In the genomic region with DNA sequence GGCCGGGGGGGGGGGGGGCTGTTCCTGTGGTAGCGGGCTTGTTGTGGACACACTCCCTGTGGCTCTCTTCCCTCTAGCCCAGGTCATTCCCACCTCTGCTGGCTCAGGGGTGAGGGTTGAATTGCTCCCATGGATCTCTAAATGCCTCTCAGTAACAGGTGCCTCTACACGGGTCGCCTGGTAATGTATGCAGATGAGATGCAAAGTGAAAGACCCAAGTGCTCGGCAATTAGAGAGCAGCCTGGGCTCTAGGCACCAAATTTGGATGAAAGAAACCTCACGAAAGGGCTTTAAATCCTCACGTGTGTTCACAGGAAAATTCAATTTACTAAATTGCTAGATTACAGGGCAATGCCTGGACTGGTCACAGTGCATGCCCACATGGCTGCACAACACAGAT, we compare ENCODE assay signal across 21 mouse cellular contexts. TPM values are rescaled to one million over a fixed set of nuclear protein-coding genes. Genes with fewer than 3 reads are reported as not detected.
A peak's percentile ranks its signal among the peaks of the same experiment; 100 is the strongest.
DNase-seq lines count a peak whose midpoint lies in the region; ATAC-seq and TF ChIP-seq lines count a peak whose summit lies in the region.
"Had no signal": no experiment of that assay in that cellular context is flagged by ENCODE, and none has a peak within 500 bp of the region (broad histone marks: within the 10 kb centered on the region; RNA-seq: fewer than 3 reads in every experiment).

No protein-coding gene starts in this region.

- H3K4me1 ChIP-seq in forebrain, embryonic 14.5 days (ENCODE audit: control insufficient read depth, insufficient read depth, low read length), result peaks cover 10% of the 10 kb centered on the region
- H3K4me1 ChIP-seq in forebrain, embryonic 10.5 days, result peaks cover 22% of the 10 kb centered on the region
- peaks cover 11% of the 10 kb centered on the region; the same call in 1 of the 2 replicates for H3K4me1 ChIP-seq in intestine, embryonic 15.5 days (replicated peaks)
- H3K4me1 ChIP-seq in intestine, postnatal 0 days (replicated peaks; ENCODE audit: control insufficient read depth, insufficient read depth, low read length), result no peaks in the 10 kb centered on the region
- H3K4me1 ChIP-seq in neural tube, embryonic 13.5 days (replicated peaks), result peaks cover 43% of the 10 kb centered on the region

- 15% methylated on average over 6 of the region's 7 CpGs for WGBS in forebrain, embryonic 14.5 days
- WGBS in forebrain, embryonic 10.5 days, result 49% methylated on average over 7 of the region's 7 CpGs
- WGBS in intestine, embryonic 15.5 days, result 46% methylated on average over 7 of the region's 7 CpGs
- WGBS in intestine, postnatal 0 days, result 45% methylated on average over 7 of the region's 7 CpGs
- 29% methylated on average over 7 of the region's 7 CpGs for WGBS in neural tube, embryonic 13.5 days

- H3K4me2 ChIP-seq in forebrain, embryonic 14.5 days (ENCODE audit: low read length), result no peak overlapping the region
- no peak overlapping the region for H3K4me2 ChIP-seq in intestine, embryonic 15.5 days (replicated peaks)
- H3K4me2 ChIP-seq in intestine, postnatal 0 days (replicated peaks; ENCODE audit: low read depth), result no peak overlapping the region
- no peak overlapping the region for H3K4me2 ChIP-seq in neural tube, embryonic 13.5 days
- H3K4me2 ChIP-seq: heart, embryonic 11.5 days; hindbrain, embryonic 13.5 days had no signal

- peak; percentile 52 for DNase-seq in forebrain, embryonic 14.5 days (ENCODE audit: low spot score)
- no peak for DNase-seq in forebrain, embryonic 10.5 days (ENCODE audit: extremely low spot score, low spot score)
- no peak for DNase-seq in neural tube, embryonic 10.5 days (ENCODE audit: extremely low spot score, low spot score)
- DNase-seq: adrenal gland, adult 2 months; adrenal gland, postnatal 14 days; cerebellum, adult 11-12 months; cerebellum, adult 9-10 months; cerebellum, postnatal 14 days; forebrain, postnatal 0 days; gastrocnemius, adult 2 months; gastrocnemius, postnatal 14 days; heart, adult 11 months; kidney, adult 11 months had no signal

- no peak overlapping the region for H3K27ac ChIP-seq in forebrain, embryonic 14.5 days (ENCODE audit: low read depth, low read length)
- H3K27ac ChIP-seq in forebrain, embryonic 10.5 days, result no peak overlapping the region
- no peak overlapping the region for H3K27ac ChIP-seq in intestine, embryonic 15.5 days
- H3K27ac ChIP-seq in intestine, postnatal 0 days (ENCODE audit: low read depth, low read length), result no peak overlapping the region
- H3K27ac ChIP-seq in neural tube, embryonic 13.5 days (replicated peaks), result peak overlapping the region; percentile 33
- H3K27ac ChIP-seq: gastrocnemius, adult 2 months; hindbrain, embryonic 13.5 days had no signal

- peak; percentile 52; the same call in 1 of the 2 replicates for ATAC-seq in forebrain, embryonic 14.5 days
- peak; percentile 8; the same call in 1 of the 2 replicates for ATAC-seq in intestine, embryonic 15.5 days
- ATAC-seq in intestine, postnatal 0 days, result no peak
- no peak for ATAC-seq in neural tube, embryonic 13.5 days (ENCODE audit: low read depth)
- ATAC-seq: forebrain, postnatal 0 days; hindbrain, embryonic 16.5 days; inflammation-experienced regulatory T-cells, adult 6 months had no signal

- no peak for TF ChIP-seq CTCF in intestine, postnatal 0 days (IDR thresholded peaks at IDR 0.05; ENCODE audit: low read depth)

- no peaks in the 10 kb centered on the region for H3K9me3 ChIP-seq in forebrain, embryonic 14.5 days (replicated peaks; ENCODE audit: control insufficient read depth, low read length)
- no peaks in the 10 kb centered on the region for H3K9me3 ChIP-seq in forebrain, embryonic 10.5 days
- no peaks in the 10 kb centered on the region for H3K9me3 ChIP-seq in intestine, embryonic 15.5 days
- no peaks in the 10 kb centered on the region for H3K9me3 ChIP-seq in intestine, postnatal 0 days (ENCODE audit: control insufficient read depth)
- H3K9me3 ChIP-seq in neural tube, embryonic 13.5 days, result no peaks in the 10 kb centered on the region
- H3K9me3 ChIP-seq: hindbrain, embryonic 13.5 days had no signal

- H3K27me3 ChIP-seq in forebrain, embryonic 14.5 days (replicated peaks; ENCODE audit: control insufficient read depth, insufficient read depth, low read length), result no peaks in the 10 kb centered on the region
- H3K27me3 ChIP-seq in forebrain, embryonic 10.5 days (ENCODE audit: poor library complexity, severe bottlenecking), result 0 out of 2 replicates have a peak, but pooled peaks cover 4% of the 10 kb centered on the region
- 0 out of 2 replicates have a peak, but pooled peaks cover 2% of the 10 kb centered on the region for H3K27me3 ChIP-seq in intestine, embryonic 15.5 days (replicated peaks)
- H3K27me3 ChIP-seq in intestine, postnatal 0 days (replicated peaks; ENCODE audit: control insufficient read depth, insufficient read depth, low read length), result no peaks in the 10 kb centered on the region
- H3K27me3 ChIP-seq in neural tube, embryonic 13.5 days, result no peaks in the 10 kb centered on the region
- H3K27me3 ChIP-seq: hindbrain, embryonic 13.5 days had no signal

- H3K4me3 ChIP-seq in forebrain, embryonic 14.5 days (ENCODE audit: low read depth, low read length), result no peak overlapping the region
- no peak overlapping the region for H3K4me3 ChIP-seq in forebrain, embryonic 10.5 days
- no peak overlapping the region for H3K4me3 ChIP-seq in intestine, embryonic 15.5 days (replicated peaks)
- H3K4me3 ChIP-seq in intestine, postnatal 0 days (ENCODE audit: low read depth, low read length), result no peak overlapping the region
- no peak overlapping the region for H3K4me3 ChIP-seq in neural tube, embryonic 13.5 days
- H3K4me3 ChIP-seq: gastrocnemius, adult 2 months; hindbrain, embryonic 13.5 days had no signal

- no peaks in the 10 kb centered on the region for H3K36me3 ChIP-seq in forebrain, embryonic 14.5 days (ENCODE audit: control insufficient read depth, insufficient read depth, low read length)
- no peaks in the 10 kb centered on the region for H3K36me3 ChIP-seq in forebrain, embryonic 10.5 days (replicated peaks)
- no peaks in the 10 kb centered on the region for H3K36me3 ChIP-seq in intestine, embryonic 15.5 days
- no peaks in the 10 kb centered on the region for H3K36me3 ChIP-seq in intestine, postnatal 0 days (ENCODE audit: control insufficient read depth, insufficient read depth)
- no peaks in the 10 kb centered on the region for H3K36me3 ChIP-seq in neural tube, embryonic 13.5 days
- H3K36me3 ChIP-seq: G1E; hindbrain, embryonic 13.5 days had no signal

- no peak overlapping the region for H3K9ac ChIP-seq in forebrain, embryonic 14.5 days (ENCODE audit: low read length)
- no peak overlapping the region for H3K9ac ChIP-seq in intestine, embryonic 15.5 days
- no peak overlapping the region for H3K9ac ChIP-seq in intestine, postnatal 0 days (ENCODE audit: low read depth, low read length)
- H3K9ac ChIP-seq in neural tube, embryonic 13.5 days, result no peak overlapping the region
- H3K9ac ChIP-seq: forebrain, postnatal 0 days; hindbrain, embryonic 13.5 days had no signal

RNA-seq across cellular contexts. Expression of gene Kctd15, which starts 29.3 kb away (rescaled TPM):
- 13.9 and 16.0 TPM in 2 replicates for polyA plus RNA-seq in forebrain, embryonic 14.5 days (2014; fragmentation: Nextera tagmentation; extraction: Ambion mirVana)
- 57.1 and 61.0 TPM in 2 replicates for polyA plus RNA-seq in forebrain, embryonic 10.5 days (2016; fragmentation: Nextera tagmentation; extraction: Ambion mirVana)
- polyA plus RNA-seq in intestine, embryonic 15.5 days (2015; fragmentation: Nextera tagmentation; extraction: Ambion mirVana), result 16.2 and 18.0 TPM in 2 replicates
- 6.7 and 6.9 TPM in 2 replicates for polyA plus RNA-seq in intestine, postnatal 0 days (2015; fragmentation: Nextera tagmentation; extraction: Ambion mirVana)
- 38.3 and 39.6 TPM in 2 replicates for polyA plus RNA-seq in neural tube, embryonic 13.5 days (2015; fragmentation: Nextera tagmentation; extraction: Ambion mirVana)
- polyA plus RNA-seq: G1E; inflammation-experienced regulatory T-cells, adult 6 months had no signal

Comparison
In these comparisons a context has a peak if more than half of its experiments do, and no peak if none do; other contexts are left out.
1. ATAC-seq: peak in forebrain, embryonic 14.5 days (single experiment) and intestine, embryonic 15.5 days (single experiment); none in intestine, postnatal 0 days (single experiment) and neural tube, embryonic 13.5 days (single experiment).